Mouse (Mus musculus) forebrain, postnatal 0 days (tissue): ENCODE measurements at regions not wholly inside any gene's neighbourhood (a gene's known extent, or its start where the extent isn't known, plus 50 kb on each side); places are given as distances from the start of the nearest gene placed in this dataset.
A peak's percentile ranks its signal among the peaks of the same experiment; 100 is the strongest.
"Not testable (repeated sequence)": the region's sequence is repeated elsewhere in the genome, so short reads cannot be mapped to it uniquely, and the experiment has no call there.

Experiments used
- ATAC-seq: fragments of 200-750 bp; cut with Nextera tagmentation; 2 replicates; pipeline ENCODE4 v1.8.0; 2017; ENCODE audit warnings: mild to moderate bottlenecking, moderate library complexity
- DNase-seq: peaks from one replicate; pipeline ENCODE4 v3.0.0-alpha.2; 2015
- H3K27ac ChIP-seq: fragments of 300-500 bp; sonication (generic); 2 replicates; pipeline ENCODE4 v1.5.1; 2014; ENCODE audit warnings: low read depth, mild to moderate bottlenecking, antibody characterized with exemption, low read length, moderate library complexity, mixed read lengths
- H3K27me3 ChIP-seq: fragments of 300-500 bp; sonication (generic); 2 replicates; pipeline ENCODE4 v1.6.1; 2014; ENCODE audit warnings: mild to moderate bottlenecking, low read length, mixed read lengths; ENCODE audit not compliant: insufficient read depth
- H3K36me3 ChIP-seq: fragments of 300-500 bp; sonication (generic); 2 replicates; pipeline ENCODE4 v1.6.1; 2014; ENCODE audit warnings: mild to moderate bottlenecking, moderate library complexity; ENCODE audit not compliant: insufficient read depth
- H3K4me1 ChIP-seq: fragments of 300-500 bp; sonication (generic); 2 replicates; pipeline ENCODE4 v1.6.1; 2014; ENCODE audit warnings: antibody characterized with exemption; ENCODE audit not compliant: insufficient read depth
- H3K4me2 ChIP-seq: fragments of 300-500 bp; sonication (generic); 2 replicates; pipeline ENCODE4 v1.6.1; 2014; ENCODE audit warnings: low read depth, mild to moderate bottlenecking, moderate library complexity
- H3K4me3 ChIP-seq: fragments of 300-500 bp; sonication (generic); 2 replicates; pipeline ENCODE4 v1.5.1; 2014; ENCODE audit warnings: low read depth, low read length, mixed read lengths
- H3K9ac ChIP-seq: fragments of 300-500 bp; sonication (generic); 2 replicates; pipeline ENCODE4 v1.6.1; 2014; ENCODE audit warnings: mild to moderate bottlenecking
- H3K9me3 ChIP-seq: fragments of 300-500 bp; sonication (generic); 2 replicates; pipeline ENCODE4 v1.6.1; 2016; ENCODE audit warnings: low read length
- CTCF ChIP-seq: sonication (generic); IDR thresholded peaks from 2 replicates; pipeline ENCODE4 v1.5.1; 2016; ENCODE audit warnings: antibody characterized with exemption, control low read depth, low read depth
- WGBS: fragments of 180-500 bp; shearing (Covaris S2); extraction: QIAGEN DNeasy Blood & Tissue Kit; methylation state at CpG from one replicate; pipeline ENCODE4 v1.1.7; 2014; 5-methylcytosine and 5-hydroxymethylcytosine counted together

DNA sequence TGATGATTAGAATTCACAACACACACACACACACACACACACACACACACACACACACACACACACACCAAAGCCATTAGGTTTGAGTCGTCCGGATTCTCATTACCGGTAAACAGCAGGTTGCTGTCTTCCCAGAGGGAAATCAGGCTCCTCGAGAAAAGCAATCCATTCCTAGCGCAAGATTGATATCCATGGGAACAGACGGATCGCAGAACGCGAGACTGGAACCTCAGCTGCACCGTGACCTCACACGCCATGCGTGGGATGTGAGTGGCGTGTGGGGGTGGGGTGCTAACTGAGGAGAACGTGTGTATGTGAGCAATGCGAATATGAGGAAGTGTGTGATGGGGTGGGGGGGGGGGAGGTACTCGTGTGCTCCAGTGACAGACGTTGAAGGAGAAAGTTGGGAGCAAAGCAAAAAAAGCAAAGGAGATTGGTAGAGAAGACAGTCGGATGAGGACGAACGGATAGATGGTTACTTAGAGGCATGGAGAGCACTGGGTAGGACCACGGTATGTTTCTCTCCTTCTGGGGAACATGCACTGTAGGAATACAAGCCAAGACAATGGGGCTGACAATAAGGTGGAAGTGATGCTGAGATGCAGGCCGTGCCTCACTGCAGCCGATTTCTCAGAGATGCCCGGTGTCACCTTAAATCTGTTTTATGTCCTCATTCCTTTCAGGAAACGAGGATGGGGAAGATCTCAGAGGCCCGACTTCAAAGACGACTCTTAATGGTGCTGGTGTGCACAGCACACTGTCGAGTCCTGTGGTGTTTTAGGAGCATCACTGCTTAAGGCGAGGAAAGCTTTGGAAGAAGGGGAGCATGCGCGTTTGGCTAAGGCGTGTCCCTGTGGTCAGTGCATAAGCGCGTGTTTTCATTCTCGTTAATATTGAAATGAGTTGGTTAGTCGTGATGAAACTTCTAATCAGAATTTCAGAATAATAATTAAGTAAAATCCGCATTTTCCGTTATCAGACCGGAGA, 516.7 kb upstream of the BB014433 start:
- Histone ChIP-seq H3K4me3 (no peak overlapping the region), H3K9me3 (no peaks in the 10 kb centered on the region), H3K4me2 (no peak overlapping the region), H3K36me3 (no peaks in the 10 kb centered on the region), H3K27me3 (no peaks in the 10 kb centered on the region), H3K4me1 (no peaks in the 10 kb centered on the region), H3K27ac (no peak overlapping the region), H3K9ac (no peak overlapping the region)
- no peak for TF ChIP-seq CTCF
- peak; percentile 66 for ATAC-seq
- WGBS = 78% methylated on average over 39 of the region's 39 CpGs
- DNase-seq = peak; percentile 36

DNA sequence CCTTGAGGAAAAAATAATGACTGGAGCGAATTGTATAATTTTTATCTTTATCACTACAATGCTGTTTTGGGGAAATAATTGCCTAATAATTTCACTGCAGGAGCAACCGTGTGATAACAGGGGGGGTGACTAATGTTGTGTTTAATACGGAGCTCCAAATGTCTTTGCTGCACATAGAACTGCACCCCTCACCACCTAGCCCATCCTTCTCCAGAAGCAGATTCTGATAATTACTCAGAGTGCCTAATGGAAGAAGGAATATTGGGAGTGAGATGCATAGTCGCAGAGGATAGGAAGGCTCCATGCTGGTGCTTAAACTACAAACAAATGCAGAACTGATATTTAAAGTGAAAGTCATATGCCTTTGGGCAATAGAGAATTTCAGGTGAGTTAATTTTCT, 486.1 kb upstream of the BB014433 start:
- Histone ChIP-seq H3K4me1 (no peaks in the 10 kb centered on the region), H3K36me3 (no peaks in the 10 kb centered on the region), H3K9ac (no peak overlapping the region), H3K27me3 (no peaks in the 10 kb centered on the region), H3K9me3 (no peaks in the 10 kb centered on the region), H3K4me2 (no peak overlapping the region), H3K4me3 (no peak overlapping the region), H3K27ac (no peak overlapping the region)
- no peak for DNase-seq
- ATAC-seq = no peak
- no peak for TF ChIP-seq CTCF
- whole genome bisulfite sequencing = 79% methylated on average over 4 of the region's 4 CpGs

DNA sequence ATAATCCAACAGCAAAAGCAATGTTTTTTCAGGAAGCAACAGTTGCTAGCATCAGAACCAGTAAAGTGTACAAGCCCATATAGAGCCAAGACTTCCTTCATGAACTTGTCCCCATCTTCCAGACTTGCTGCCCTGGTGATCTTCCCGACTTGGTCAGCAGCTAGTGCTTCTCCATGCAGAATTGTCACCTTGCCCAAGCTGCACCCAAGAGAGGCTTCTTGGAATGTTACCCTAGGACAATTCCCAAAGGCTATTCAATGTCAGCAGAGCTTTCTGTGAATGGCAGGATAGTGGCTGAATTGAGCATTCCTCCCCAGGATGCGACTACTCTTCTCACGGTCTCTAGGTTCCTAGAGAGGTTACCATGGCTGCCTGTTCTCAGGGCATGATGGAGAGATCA, 479.6 kb upstream of the BB014433 start:
- Histone ChIP-seq H3K4me2 (no peak overlapping the region), H3K27ac (no peak overlapping the region), H3K36me3 (no peaks in the 10 kb centered on the region), H3K4me3 (no peak overlapping the region), H3K9me3 (no peaks in the 10 kb centered on the region), H3K27me3 (no peaks in the 10 kb centered on the region), H3K9ac (no peak overlapping the region), H3K4me1 (no peaks in the 10 kb centered on the region)
- no peak for TF ChIP-seq CTCF
- WGBS = 96% methylated on average over 3 of the region's 3 CpGs
- no peak for ATAC-seq
- no peak for DNase-seq

DNA sequence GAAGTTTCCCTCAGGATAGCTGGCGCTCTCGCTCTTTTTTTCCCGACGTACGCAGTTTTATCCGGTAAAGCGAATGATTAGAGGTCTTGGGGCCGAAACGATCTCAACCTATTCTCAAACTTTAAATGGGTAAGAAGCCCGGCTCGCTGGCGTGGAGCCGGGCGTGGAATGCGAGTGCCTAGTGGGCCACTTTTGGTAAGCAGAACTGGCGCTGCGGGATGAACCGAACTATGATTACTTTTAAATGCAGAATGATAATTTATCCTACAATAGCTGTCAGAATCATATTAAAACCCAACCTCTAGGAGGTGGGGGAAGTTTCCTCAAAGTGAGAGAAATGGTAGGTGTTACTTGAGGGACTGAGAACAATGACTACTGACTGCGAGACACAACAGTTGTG, 474.0 kb upstream of the BB014433 start:
- not testable (repeated sequence) for H3K4me2 ChIP-seq, DNase-seq, H3K27ac ChIP-seq, H3K4me1 ChIP-seq, H3K27me3 ChIP-seq, H3K4me3 ChIP-seq, H3K9ac ChIP-seq, ATAC-seq, H3K36me3 ChIP-seq, H3K9me3 ChIP-seq
- 76% methylated on average over 17 of the region's 19 CpGs for WGBS

DNA sequence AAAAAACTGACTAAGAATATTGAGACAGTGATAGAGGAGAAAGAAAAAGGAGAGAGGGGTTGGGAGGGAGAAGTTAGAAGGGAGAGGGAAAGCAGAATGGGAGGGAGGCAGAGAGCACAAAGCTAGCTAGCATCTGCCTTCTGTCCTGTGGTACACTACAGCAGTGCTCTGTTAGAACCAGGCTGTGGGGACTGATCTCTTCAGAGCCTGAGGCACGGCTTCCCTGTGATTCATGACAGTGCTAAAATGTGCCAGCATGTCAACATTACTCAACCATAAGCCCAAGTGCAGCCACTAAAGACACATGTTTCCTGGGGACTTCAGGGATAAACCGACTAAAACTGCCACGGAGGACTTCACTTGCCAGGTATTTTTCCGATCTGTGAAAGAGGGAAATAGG, 455.1 kb upstream of the BB014433 start:
- 87% methylated on average over 4 of the region's 4 CpGs for WGBS
- H3K27me3 ChIP-seq = no peaks in the 10 kb centered on the region
- no peak overlapping the region for H3K4me2 ChIP-seq
- no peak overlapping the region for H3K4me3 ChIP-seq
- no peak overlapping the region for H3K9ac ChIP-seq
- H3K4me1 ChIP-seq = no peaks in the 10 kb centered on the region
- H3K36me3 ChIP-seq = no peaks in the 10 kb centered on the region
- TF ChIP-seq CTCF = no peak
- no peaks in the 10 kb centered on the region for H3K9me3 ChIP-seq
- DNase-seq (no peak), ATAC-seq (no peak)
- H3K27ac ChIP-seq = no peak overlapping the region

DNA sequence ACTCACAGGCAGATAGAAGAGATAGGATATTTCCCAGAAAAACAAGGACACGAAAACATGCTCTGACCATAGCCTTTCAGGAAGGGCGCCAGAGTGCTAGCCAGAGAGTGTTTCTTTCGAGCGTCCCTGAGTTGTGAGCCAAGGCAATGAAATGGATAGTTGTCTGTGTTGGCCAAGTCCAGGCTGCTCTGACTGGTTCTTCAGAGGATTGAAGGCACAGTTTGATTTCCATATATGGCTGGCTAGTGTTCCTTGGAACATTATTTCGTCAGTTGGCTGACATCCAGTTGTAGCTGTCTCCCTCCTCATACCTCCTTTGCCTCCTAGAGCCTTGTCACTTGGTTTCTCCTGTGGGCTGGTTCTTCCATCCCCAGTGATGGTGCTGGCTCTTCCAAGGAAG, 451.7 kb upstream of the BB014433 start:
- WGBS = 88% methylated on average over 5 of the region's 5 CpGs
- Histone ChIP-seq H3K27ac (no peak overlapping the region), H3K4me2 (no peak overlapping the region), H3K9ac (no peak overlapping the region), H3K4me1 (no peaks in the 10 kb centered on the region), H3K9me3 (no peaks in the 10 kb centered on the region), H3K36me3 (no peaks in the 10 kb centered on the region), H3K4me3 (no peak overlapping the region), H3K27me3 (no peaks in the 10 kb centered on the region)
- no peak for ATAC-seq
- no peak for TF ChIP-seq CTCF
- DNase-seq = no peak

DNA sequence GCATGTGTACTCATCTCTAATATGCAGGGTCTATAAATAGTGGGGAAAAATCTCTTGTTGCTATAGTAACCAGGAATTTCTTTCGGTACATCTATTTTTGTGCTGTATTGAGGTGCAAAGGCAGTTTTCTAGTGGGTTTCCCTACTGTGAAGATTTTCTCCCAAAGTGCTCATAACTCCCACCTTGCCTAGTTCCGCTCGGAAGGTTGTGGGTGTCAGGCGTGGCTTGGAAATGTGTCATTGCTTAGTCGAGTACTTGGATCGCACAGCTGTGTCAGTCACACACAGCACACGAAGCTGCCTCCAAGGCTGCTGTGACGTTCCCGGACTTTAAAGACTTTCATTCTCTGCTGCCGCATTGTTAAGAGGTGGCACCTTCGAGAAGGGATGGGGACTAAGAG, 450.4 kb upstream of the BB014433 start:
- DNase-seq (peak; percentile 64), ATAC-seq (peak; percentile 79)
- Histone ChIP-seq H3K9ac (no peak overlapping the region), H3K27me3 (no peaks in the 10 kb centered on the region), H3K4me1 (no peaks in the 10 kb centered on the region), H3K9me3 (no peaks in the 10 kb centered on the region), H3K36me3 (no peaks in the 10 kb centered on the region), H3K27ac (peak overlapping the region; percentile 66), H3K4me2 (peak overlapping the region; percentile 17; the same call in 1 of the 2 replicates), H3K4me3 (no peak overlapping the region)
- TF ChIP-seq CTCF = no peak
- WGBS = 49% methylated on average over 11 of the region's 11 CpGs
